Mouse (Mus musculus) midbrain, embryonic 15.5 days (tissue): ENCODE results near the gene Cdk17. TPM values are rescaled to one million over a fixed set of nuclear protein-coding genes. Genes with fewer than 3 reads are reported as not detected.

Source experiments
- ATAC-seq: fragments of 200-750 bp; cut with Nextera tagmentation; replicated peaks from 2 replicates; pipeline ENCODE4 v1.8.0; 2017; ENCODE audit warnings: moderate TSS enrichment
- H3K27ac ChIP-seq: fragments of 300-500 bp; sonication (generic); 2 replicates; pipeline ENCODE4 v1.5.1; 2015; ENCODE audit warnings: mild to moderate bottlenecking, inconsistent platforms
- H3K27me3 ChIP-seq: fragments of 300-500 bp; sonication (generic); replicated peaks from 2 replicates; pipeline ENCODE4 v1.6.1; 2015; ENCODE audit warnings: inconsistent platforms
- H3K36me3 ChIP-seq: fragments of 300-500 bp; sonication (generic); replicated peaks from 2 replicates; pipeline ENCODE4 v1.6.1; 2015; ENCODE audit warnings: inconsistent platforms
- H3K4me1 ChIP-seq: fragments of 300-500 bp; sonication (generic); 2 replicates; pipeline ENCODE4 v1.6.1; 2015; ENCODE audit warnings: inconsistent platforms
- H3K4me2 ChIP-seq: fragments of 300-500 bp; sonication (generic); 2 replicates; pipeline ENCODE4 v1.6.1; 2015; ENCODE audit warnings: inconsistent platforms, mild to moderate bottlenecking, moderate library complexity
- H3K4me3 ChIP-seq: fragments of 300-500 bp; sonication (generic); 2 replicates; pipeline ENCODE4 v1.5.1; 2015; ENCODE audit warnings: mild to moderate bottlenecking, inconsistent platforms
- H3K9ac ChIP-seq: fragments of 300-500 bp; sonication (generic); 2 replicates; pipeline ENCODE4 v1.6.1; 2015; ENCODE audit warnings: mild to moderate bottlenecking, inconsistent platforms
- H3K9me3 ChIP-seq: fragments of 300-500 bp; sonication (generic); 2 replicates; pipeline ENCODE4 v1.6.1; 2016; ENCODE audit warnings: inconsistent platforms
- WGBS: fragments of 180-500 bp; shearing (Covaris S2); methylation state at CpG from one replicate; pipeline ENCODE4 v1.1.7; 2015; ENCODE audit warnings: mixed read lengths; 5-methylcytosine and 5-hydroxymethylcytosine counted together
- polyA plus RNA-seq: library from polyadenylated mRNA; unstranded; fragments of >200 nt; fragmentation: Nextera tagmentation; extraction: Ambion mirVana; gene quantifications from 2 replicates; pipeline ENCODE4 v1.2.1, GENCODE M21; 2015

Cdk17 gene
- polyA plus RNA-seq, result 42.2 and 45.7 TPM in 2 replicates

DNA sequence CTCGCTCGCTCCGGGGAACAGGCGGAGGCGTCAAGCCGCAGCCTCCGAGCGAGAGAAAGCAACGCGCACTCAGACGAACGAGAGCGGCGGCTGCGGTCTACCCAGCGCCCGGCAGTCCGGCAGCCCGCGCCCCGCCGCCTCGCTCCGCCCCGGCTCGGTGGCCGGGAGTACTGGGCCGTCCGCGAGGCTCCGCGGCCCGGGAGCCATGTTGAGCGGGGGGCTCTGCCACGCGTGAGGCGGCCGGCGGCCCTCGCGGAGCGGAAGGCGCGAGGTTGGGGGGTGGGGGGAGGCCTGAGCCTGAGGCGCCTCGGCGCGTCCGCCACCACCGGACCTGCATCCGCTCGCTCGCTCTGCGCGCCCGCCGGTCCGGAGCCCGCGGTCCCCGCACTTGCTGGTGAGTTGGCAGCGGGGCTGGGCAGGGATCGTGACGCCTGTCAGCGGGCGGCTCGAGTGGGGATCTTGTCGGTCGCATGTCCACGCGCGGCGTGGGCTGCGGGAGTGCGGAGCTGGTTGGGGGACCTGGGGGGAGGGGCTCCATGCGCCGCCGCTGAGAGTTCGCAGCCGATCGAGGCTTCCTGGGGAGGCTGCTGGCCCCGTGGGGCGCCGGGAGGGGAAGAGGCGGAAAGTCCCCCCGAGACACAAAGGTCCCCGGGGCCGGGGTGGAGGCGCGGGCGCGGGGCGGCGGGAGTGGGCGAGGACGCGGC lies at the start of gene Cdk17:
Gene Cdk17, plus strand, starts transcription at position 69 of the 704 bp plus-strand sequence.
- H3K27me3 ChIP-seq, result no peaks in the 10 kb centered on the region
- no peaks in the 10 kb centered on the region for H3K36me3 ChIP-seq
- WGBS, result under 1% methylated on average over 83 of the region's 97 CpGs
- H3K4me1 ChIP-seq, result peaks cover 31% of the 10 kb centered on the region
- peak; percentile 86 for ATAC-seq
- peak within 1 kb of the TSS; percentile 89 for H3K4me3 ChIP-seq
- peak within 1 kb of the TSS; percentile 52 for H3K4me2 ChIP-seq
- peak within 1 kb of the TSS; percentile 99 for H3K27ac ChIP-seq
- no peaks in the 10 kb centered on the region for H3K9me3 ChIP-seq
- H3K9ac ChIP-seq, result peak within 1 kb of the TSS; percentile 98

DNA sequence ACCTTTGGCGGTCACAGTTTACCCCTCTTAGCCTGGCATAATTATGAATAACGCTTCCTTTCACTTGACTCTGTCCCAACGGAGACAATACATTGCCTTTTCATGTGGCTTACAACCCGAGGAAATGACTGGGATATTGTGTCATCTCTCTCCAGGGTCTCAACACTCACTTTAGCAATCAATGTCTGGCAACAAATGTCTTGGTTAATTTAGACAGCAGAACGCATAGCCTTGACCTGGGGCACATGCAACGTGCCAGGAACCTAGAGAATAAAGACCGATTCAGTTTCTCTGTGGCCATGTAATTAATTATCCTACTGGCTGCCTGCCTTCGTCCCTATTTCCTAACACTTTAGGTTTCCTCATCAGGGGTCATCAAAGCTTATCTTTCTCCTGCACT lies 49.3 kb upstream of the Cdk17 start:
- H3K4me3 ChIP-seq, result no peak overlapping the region
- H3K9me3 ChIP-seq, result no peaks in the 10 kb centered on the region
- H3K36me3 ChIP-seq, result no peaks in the 10 kb centered on the region
- 69% methylated on average over 8 of the region's 8 CpGs for WGBS
- H3K27ac ChIP-seq, result no peak overlapping the region
- no peaks in the 10 kb centered on the region for H3K4me1 ChIP-seq
- H3K4me2 ChIP-seq, result no peak overlapping the region
- no peak for ATAC-seq
- H3K27me3 ChIP-seq, result no peaks in the 10 kb centered on the region
- no peak overlapping the region for H3K9ac ChIP-seq

DNA sequence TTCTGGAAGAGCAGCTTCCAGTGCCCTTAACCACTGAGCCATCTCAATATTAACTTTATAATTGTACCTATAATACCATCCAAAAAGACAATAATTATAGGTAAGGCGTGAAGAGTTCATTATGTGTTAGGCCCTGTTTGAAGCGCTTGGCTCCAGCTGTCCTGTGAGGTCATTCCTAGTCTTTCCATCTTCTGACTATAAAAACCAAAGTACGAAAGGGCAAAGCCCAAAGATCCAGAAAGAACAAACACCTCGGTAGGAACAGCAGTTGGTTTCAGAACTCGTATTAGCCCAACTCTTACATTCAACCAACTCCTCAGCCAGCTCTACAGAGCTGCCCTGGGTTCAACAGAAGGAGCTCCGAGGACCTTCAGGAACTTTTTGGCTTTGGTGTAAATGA lies 48.7 kb upstream of the Cdk17 start:
- Histone ChIP-seq H3K4me2 (no peak overlapping the region), H3K9ac (no peak overlapping the region), H3K36me3 (no peaks in the 10 kb centered on the region), H3K9me3 (no peaks in the 10 kb centered on the region), H3K27ac (no peak overlapping the region), H3K4me3 (no peak overlapping the region), H3K4me1 (no peaks in the 10 kb centered on the region), H3K27me3 (no peaks in the 10 kb centered on the region)
- no peak for ATAC-seq
- 95% methylated on average over 6 of the region's 6 CpGs for WGBS

DNA sequence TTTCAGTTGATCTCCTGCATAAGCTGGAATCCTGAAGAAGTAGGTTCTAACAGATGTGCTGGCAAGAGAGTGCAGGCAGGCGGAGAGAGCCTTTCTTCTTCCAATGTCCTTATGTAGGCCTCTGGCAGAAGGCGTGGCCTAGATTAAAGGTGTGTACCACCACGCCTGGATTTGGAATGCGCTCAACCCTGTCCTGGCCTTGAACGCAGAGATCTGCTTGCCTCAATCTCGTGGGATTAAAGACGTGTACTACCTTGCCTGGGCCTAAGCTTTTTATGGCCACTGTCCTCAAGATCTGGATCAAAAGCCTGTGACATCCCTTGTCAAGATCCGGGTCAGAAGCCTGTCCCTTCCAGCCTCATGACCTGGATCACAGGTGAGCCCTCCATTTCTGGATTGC lies 46.7 kb upstream of the Cdk17 start:
- Histone ChIP-seq H3K9ac (no peak overlapping the region), H3K36me3 (no peaks in the 10 kb centered on the region), H3K4me2 (no peak overlapping the region), H3K27me3 (no peaks in the 10 kb centered on the region), H3K4me3 (no peak overlapping the region), H3K9me3 (no peaks in the 10 kb centered on the region), H3K4me1 (no peaks in the 10 kb centered on the region), H3K27ac (no peak overlapping the region)
- 87% methylated on average over 8 of the region's 8 CpGs for WGBS
- ATAC-seq, result no peak

DNA sequence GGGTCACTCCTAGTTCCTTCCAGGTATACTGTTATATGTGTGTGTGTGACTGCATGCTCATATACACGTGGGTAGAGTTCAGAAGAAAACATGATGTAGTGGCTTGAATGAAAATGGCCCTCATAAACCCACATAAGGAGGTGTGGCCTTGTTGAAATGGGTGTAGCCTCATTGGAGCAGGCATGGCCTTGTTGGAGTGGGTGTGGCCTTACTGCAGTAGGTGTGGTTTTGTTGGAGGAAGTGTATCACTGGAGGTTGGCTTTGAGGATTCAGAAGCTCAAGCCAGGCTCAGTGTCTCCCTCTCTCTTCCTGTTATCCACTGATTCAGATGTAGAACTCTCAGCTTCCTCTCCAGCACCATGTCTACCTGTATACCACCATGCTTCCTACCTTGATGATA lies 45.9 kb upstream of the Cdk17 start:
- Histone ChIP-seq H3K4me3 (no peak overlapping the region), H3K27ac (no peak overlapping the region), H3K4me1 (no peaks in the 10 kb centered on the region), H3K9ac (no peak overlapping the region), H3K36me3 (no peaks in the 10 kb centered on the region), H3K27me3 (no peaks in the 10 kb centered on the region), H3K4me2 (no peak overlapping the region), H3K9me3 (no peaks in the 10 kb centered on the region)
- WGBS, result 62% methylated on average over 1 of the region's 1 CpGs
- ATAC-seq, result no peak

DNA sequence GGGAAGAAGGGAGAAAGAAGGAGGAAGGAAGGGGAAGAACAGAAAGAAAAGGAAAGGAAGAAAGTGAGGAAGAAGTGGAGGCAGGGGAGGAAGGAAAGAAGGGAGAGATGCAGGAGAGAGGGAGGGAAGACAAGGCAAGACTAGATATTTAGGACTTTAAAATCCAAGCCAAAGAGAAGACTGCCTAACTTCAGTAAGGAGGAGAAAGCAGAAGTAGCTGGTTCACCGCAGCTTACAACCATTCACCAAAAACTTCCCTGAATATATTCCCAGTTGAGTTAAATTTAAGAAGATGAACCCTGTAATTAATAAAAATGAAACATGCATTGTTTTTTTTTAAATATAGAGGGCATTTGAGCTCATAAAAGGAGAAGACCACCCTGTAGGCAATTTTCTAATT lies 44.9 kb upstream of the Cdk17 start:
- H3K4me1 ChIP-seq, result no peaks in the 10 kb centered on the region

DNA sequence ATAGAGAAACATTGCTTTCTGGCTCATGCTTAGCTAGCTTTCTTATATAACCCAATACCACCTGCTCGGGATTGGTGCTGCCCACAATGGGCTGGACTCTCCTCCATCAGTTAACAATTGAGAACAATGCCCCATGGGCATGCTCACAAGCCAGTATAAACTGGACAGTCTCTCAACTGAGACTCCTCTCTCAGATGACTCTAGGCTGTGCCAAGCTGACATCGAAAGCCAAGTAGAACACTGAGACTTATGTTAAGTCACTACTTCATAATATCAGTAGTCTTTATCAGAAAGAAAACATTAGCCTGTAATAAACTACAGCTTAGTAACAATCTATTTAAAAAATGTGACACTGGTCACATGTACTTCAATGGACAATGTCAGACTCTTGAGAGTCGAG lies 44.0 kb upstream of the Cdk17 start:
- no peak for ATAC-seq

More for the DNA sequence above, 44.9 kb upstream of the Cdk17 start:
- Histone ChIP-seq H3K36me3 (no peaks in the 10 kb centered on the region), H3K9ac (no peak overlapping the region), H3K4me3 (no peak overlapping the region), H3K9me3 (no peaks in the 10 kb centered on the region), H3K27ac (no peak overlapping the region), H3K27me3 (no peaks in the 10 kb centered on the region), H3K4me2 (no peak overlapping the region)
- no peak for ATAC-seq
- WGBS, result 96% methylated on average over 1 of the region's 1 CpGs

DNA sequence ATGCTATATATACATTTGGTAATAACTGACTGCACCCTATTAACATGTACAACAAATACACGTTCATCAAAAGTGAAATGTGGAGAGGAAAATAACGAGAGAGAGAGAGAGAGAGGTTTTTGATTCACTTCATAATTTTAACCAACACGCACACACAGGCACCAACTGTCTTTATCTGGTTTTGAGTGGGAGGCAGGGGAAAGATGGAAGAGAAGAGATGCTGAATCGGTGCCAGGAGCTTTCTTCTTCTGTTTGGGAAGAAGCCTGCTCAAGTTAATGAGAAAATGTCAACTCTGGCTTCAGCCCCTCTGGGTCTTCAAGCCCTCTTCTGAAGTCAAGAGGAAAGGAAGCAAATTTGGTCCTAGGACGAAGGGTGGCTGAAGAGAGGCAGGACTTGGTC lies 40.9 kb upstream of the Cdk17 start:
- Histone ChIP-seq H3K4me3 (no peak overlapping the region), H3K4me2 (no peak overlapping the region), H3K27me3 (no peaks in the 10 kb centered on the region), H3K9ac (no peak overlapping the region), H3K36me3 (no peaks in the 10 kb centered on the region), H3K27ac (no peak overlapping the region), H3K4me1 (no peaks in the 10 kb centered on the region), H3K9me3 (no peaks in the 10 kb centered on the region)
- WGBS, result 83% methylated on average over 5 of the region's 5 CpGs
- ATAC-seq, result no peak

More for the DNA sequence above, 44.0 kb upstream of the Cdk17 start:
- H3K4me1 ChIP-seq, result no peaks in the 10 kb centered on the region
- H3K36me3 ChIP-seq, result no peaks in the 10 kb centered on the region
- no peak overlapping the region for H3K4me2 ChIP-seq
- WGBS, result 90% methylated on average over 3 of the region's 3 CpGs
- H3K27ac ChIP-seq, result no peak overlapping the region
- no peak overlapping the region for H3K4me3 ChIP-seq
- no peaks in the 10 kb centered on the region for H3K9me3 ChIP-seq
- no peak overlapping the region for H3K9ac ChIP-seq
- H3K27me3 ChIP-seq, result no peaks in the 10 kb centered on the region

DNA sequence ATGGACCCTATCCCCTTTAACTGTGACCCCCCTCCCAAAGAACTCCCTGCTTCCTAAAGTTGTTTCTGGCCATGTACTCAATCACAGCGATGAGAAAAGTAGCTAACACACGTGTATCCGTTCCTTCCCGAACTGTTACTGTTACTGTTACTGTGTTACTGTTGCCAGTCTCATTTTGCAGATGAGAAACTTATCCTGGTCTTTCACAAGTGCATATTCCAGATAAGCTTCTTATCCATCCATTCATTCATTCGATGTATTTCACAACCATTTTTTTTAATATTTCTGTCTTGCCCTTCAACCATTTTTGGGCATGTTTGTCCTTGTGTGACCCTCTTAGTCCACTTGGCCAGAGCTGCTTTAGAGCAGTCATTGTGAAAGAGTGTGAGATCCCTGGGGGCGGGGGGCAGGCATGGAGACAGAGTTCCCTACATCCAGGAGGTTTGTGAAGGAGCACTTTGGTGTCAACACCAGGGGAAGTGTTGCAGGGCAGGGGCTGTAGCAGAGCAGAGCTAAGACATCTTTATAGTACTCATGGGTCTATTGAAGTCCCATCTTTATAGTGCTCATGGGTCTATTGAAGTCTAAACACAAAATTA lies 39.3 kb upstream of the Cdk17 start:
- WGBS, result 92% methylated on average over 6 of the region's 6 CpGs
- H3K27me3 ChIP-seq, result no peaks in the 10 kb centered on the region
- H3K4me3 ChIP-seq, result no peak overlapping the region
- no peaks in the 10 kb centered on the region for H3K9me3 ChIP-seq
- H3K4me1 ChIP-seq, result no peaks in the 10 kb centered on the region
- ATAC-seq, result no peak
- H3K36me3 ChIP-seq, result no peaks in the 10 kb centered on the region
- H3K27ac ChIP-seq, result no peak overlapping the region
- no peak overlapping the region for H3K9ac ChIP-seq
- no peak overlapping the region for H3K4me2 ChIP-seq

DNA sequence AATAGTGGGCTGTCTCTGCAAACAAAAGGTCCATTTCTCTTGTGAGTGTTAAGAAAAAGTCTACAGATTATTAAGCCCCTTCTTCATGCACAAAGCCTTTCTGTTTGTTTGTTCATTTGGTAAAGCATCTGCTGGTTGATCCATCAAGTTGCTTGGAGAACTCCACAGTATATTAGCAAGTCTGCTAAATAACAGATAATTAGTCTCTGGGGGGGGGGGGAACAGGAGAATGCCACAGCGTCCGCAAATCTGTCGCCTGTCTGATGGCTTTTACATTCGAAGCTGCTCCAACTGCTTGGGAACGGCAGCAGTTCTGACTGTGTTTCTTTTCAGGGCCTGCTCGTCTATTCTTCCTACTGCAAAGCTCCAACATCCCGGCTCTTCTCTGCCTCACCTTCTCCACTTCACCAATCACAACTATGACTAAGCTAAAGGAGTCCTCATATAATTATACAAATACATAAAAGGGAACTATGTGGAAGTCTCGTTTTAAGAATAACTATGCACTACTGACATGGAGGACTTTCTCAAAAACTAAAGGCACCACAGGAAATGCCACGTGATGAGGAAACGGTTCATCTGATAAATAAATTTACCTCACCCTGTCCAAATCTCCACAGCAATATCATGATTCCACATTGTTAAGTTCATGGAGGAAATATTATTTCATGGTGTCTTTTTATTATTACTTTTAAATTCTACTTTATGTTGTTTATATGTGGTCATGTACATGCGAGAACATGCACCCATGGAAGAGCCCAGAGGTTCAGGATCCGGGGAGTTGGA lies 38.1 kb upstream of the Cdk17 start:
- no peak for ATAC-seq
- no peak overlapping the region for H3K27ac ChIP-seq
- no peaks in the 10 kb centered on the region for H3K4me1 ChIP-seq
- no peak overlapping the region for H3K4me3 ChIP-seq
- no peaks in the 10 kb centered on the region for H3K36me3 ChIP-seq
- H3K4me2 ChIP-seq, result no peak overlapping the region
- WGBS, result 64% methylated on average over 12 of the region's 12 CpGs
- no peak overlapping the region for H3K9ac ChIP-seq
- no peaks in the 10 kb centered on the region for H3K27me3 ChIP-seq
- H3K9me3 ChIP-seq, result no peaks in the 10 kb centered on the region

DNA sequence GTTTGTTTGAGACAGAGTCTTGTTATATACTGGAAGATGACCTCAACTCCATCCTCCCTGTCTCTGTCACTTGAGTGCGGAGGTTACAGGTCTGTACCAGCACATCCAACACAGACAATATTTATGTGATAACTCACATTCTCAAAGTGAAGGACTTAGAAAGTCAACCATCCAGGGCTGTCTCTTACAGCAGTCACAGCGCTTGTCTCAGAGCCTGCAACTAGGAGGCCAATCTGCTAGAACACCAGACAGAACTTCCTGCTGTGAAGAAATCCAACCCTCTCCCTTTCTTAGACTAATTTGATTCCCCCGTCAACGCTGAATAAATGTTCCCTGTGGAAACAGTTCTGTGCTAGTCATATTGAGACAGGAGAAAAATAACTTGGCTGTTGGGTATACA lies 37.4 kb upstream of the Cdk17 start:
- H3K36me3 ChIP-seq, result no peaks in the 10 kb centered on the region
- no peaks in the 10 kb centered on the region for H3K27me3 ChIP-seq
- H3K4me1 ChIP-seq, result no peaks in the 10 kb centered on the region
- no peak overlapping the region for H3K4me3 ChIP-seq
- H3K9ac ChIP-seq, result no peak overlapping the region
- no peaks in the 10 kb centered on the region for H3K9me3 ChIP-seq
- no peak for ATAC-seq
- no peak overlapping the region for H3K4me2 ChIP-seq
- H3K27ac ChIP-seq, result no peak overlapping the region
- WGBS, result 82% methylated on average over 4 of the region's 4 CpGs

DNA sequence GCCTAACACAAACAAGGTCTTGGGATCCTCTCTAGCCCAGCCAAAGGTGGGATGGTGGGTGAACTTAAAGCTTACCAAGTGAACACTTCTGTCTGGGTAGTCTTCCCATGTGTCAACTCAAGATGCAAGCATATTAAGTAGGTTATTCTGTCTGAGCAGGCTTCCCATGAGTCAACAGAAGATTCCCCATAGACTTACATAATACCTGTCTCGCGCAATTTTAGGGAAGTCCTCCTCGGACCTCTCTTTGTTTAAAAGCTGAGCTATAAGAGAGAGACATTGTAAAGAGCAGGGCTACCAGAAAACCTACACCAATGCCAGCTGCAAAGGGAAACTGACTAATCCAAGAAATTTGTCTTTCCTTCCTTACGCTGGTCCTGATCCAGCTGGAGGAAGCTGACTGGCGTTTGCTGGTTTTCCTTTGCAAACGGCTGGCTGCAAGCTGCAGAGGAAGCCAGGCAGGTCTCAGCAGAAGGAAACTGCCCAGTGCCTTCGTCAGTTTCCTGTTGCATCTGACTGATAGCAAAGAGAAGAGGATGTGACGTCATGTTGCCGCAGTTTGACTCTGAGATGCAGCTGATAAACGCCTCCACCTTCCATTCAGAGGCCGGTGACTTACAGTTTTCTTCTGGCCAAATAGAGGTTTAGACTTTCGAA lies 36.6 kb upstream of the Cdk17 start:
- no peaks in the 10 kb centered on the region for H3K4me1 ChIP-seq
- no peak overlapping the region for H3K4me2 ChIP-seq
- no peaks in the 10 kb centered on the region for H3K36me3 ChIP-seq
- no peak for ATAC-seq
- WGBS, result 84% methylated on average over 12 of the region's 12 CpGs
- H3K9me3 ChIP-seq, result no peaks in the 10 kb centered on the region
- H3K9ac ChIP-seq, result no peak overlapping the region
- H3K27ac ChIP-seq, result no peak overlapping the region
- no peaks in the 10 kb centered on the region for H3K27me3 ChIP-seq
- no peak overlapping the region for H3K4me3 ChIP-seq
